Mouse (Mus musculus): Measurements from ENCODE around the gene Suv39h2. TPM values are rescaled to one million over a fixed set of nuclear protein-coding genes. Genes with fewer than 3 reads are reported as not detected.
A peak's percentile ranks its signal among the peaks of the same experiment; 100 is the strongest.

Gene Suv39h2
- polyA plus RNA-seq, 1 experiment from 2014 or later: 12.1 TPM

- peak; percentile 94 for ATAC-seq (ENCODE audit: low FRiP score)
- Histone ChIP-seq H3K27me3 (peaks cover 20% of the 10 kb centered on the region; the same call in 1 of the 2 replicates), H3K9me3 (no peaks in the 10 kb centered on the region), H3K27ac (no peak overlapping the region), H3K9ac (peak overlapping the region; percentile 65), H3K36me3 (no peaks in the 10 kb centered on the region), H3K4me1 (replicated peaks) (peaks cover 11% of the 10 kb centered on the region), H3K4me2 (peak overlapping the region; percentile 63), H3K4me3 (peak overlapping the region; percentile 56)
- 2% methylated on average over 38 of the region's 38 CpGs for WGBS
Measured at GRCm38 (mm10) chr2:3418883-3419431, 55.9 kb downstream of the Suv39h2 start.

GRCm38 (mm10) chr2:3415676-3416075, 59.2 kb downstream of the Suv39h2 start:
- no peak for ATAC-seq (ENCODE audit: low FRiP score)
- Histone ChIP-seq H3K4me3 (no peak overlapping the region), H3K4me2 (no peak overlapping the region), H3K36me3 (no peaks in the 10 kb centered on the region), H3K27ac (no peak overlapping the region), H3K9me3 (no peaks in the 10 kb centered on the region), H3K9ac (no peak overlapping the region), H3K27me3 (peaks cover 20% of the 10 kb centered on the region; the same call in 1 of the 2 replicates), H3K4me1 (replicated peaks) (peaks cover 6% of the 10 kb centered on the region; the same call in 1 of the 2 replicates)
- WGBS: 65% methylated on average over 1 of the region's 1 CpGs

GRCm38 (mm10) chr2:3414241-3414640, 60.6 kb downstream of the Suv39h2 start:
- 38% methylated on average over 4 of the region's 4 CpGs for WGBS
- no peak overlapping the region for H3K4me2 ChIP-seq

GRCm38 (mm10) chr2:3407756-3408155, 67.1 kb downstream of the Suv39h2 start:
- ATAC-seq (ENCODE audit: low FRiP score): no peak
- Histone ChIP-seq H3K4me1 (replicated peaks) (no peaks in the 10 kb centered on the region), H3K4me2 (no peak overlapping the region), H3K36me3 (no peaks in the 10 kb centered on the region), H3K27me3 (no peaks in the 10 kb centered on the region), H3K9ac (no peak overlapping the region), H3K27ac (no peak overlapping the region), H3K4me3 (no peak overlapping the region), H3K9me3 (no peaks in the 10 kb centered on the region)
- 84% methylated on average over 7 of the region's 7 CpGs for WGBS

More at GRCm38 (mm10) chr2:3414241-3414640, 60.6 kb downstream of the Suv39h2 start:
- no peak for ATAC-seq (ENCODE audit: low FRiP score)
- Histone ChIP-seq H3K36me3 (no peaks in the 10 kb centered on the region), H3K4me3 (no peak overlapping the region), H3K27me3 (peaks cover 20% of the 10 kb centered on the region; the same call in 1 of the 2 replicates), H3K9ac (no peak overlapping the region), H3K9me3 (no peaks in the 10 kb centered on the region), H3K27ac (no peak overlapping the region), H3K4me1 (replicated peaks) (peaks cover 6% of the 10 kb centered on the region; the same call in 1 of the 2 replicates)

GRCm38 (mm10) chr2:3405981-3406380, 68.8 kb downstream of the Suv39h2 start:
- Histone ChIP-seq H3K9ac (no peak overlapping the region), H3K4me3 (no peak overlapping the region), H3K4me1 (replicated peaks) (no peaks in the 10 kb centered on the region), H3K36me3 (no peaks in the 10 kb centered on the region), H3K4me2 (no peak overlapping the region), H3K27me3 (no peaks in the 10 kb centered on the region), H3K9me3 (no peaks in the 10 kb centered on the region), H3K27ac (no peak overlapping the region)
- WGBS: 78% methylated on average over 4 of the region's 4 CpGs
- ATAC-seq (ENCODE audit: low FRiP score): no peak

Other genes starting within 250 kb of the Suv39h2 start
- gene Nmt2, start 190.8 kb downstream of the Suv39h2 start, polyA plus RNA-seq (2015; fragmentation: Nextera tagmentation; extraction: Ambion mirVana): 97.7 and 102 TPM in 2 replicates
- gene Rpp38, start 142.4 kb downstream of the Suv39h2 start, polyA plus RNA-seq (2015; fragmentation: Nextera tagmentation; extraction: Ambion mirVana): 13.5 TPM in 2 replicates
- gene Acbd7, start 138.9 kb downstream of the Suv39h2 start, polyA plus RNA-seq (2015; fragmentation: Nextera tagmentation; extraction: Ambion mirVana): 2.5 and 3.1 TPM in 2 replicates
- not detected in 2 replicates for gene Olah, start 77.8 kb downstream of the Suv39h2 start, polyA plus RNA-seq (2015; fragmentation: Nextera tagmentation; extraction: Ambion mirVana)
- gene Meig1, start 52.4 kb downstream of the Suv39h2 start, polyA plus RNA-seq (2015; fragmentation: Nextera tagmentation; extraction: Ambion mirVana): 2.9 and 8.4 TPM in 2 replicates
- 9.0 and 9.4 TPM in 2 replicates for gene Dclre1c, start 50.9 kb downstream of the Suv39h2 start, polyA plus RNA-seq (2015; fragmentation: Nextera tagmentation; extraction: Ambion mirVana)
- 8.6 and 8.9 TPM in 2 replicates for gene Gm45902, start 37.8 kb upstream of the Suv39h2 start, polyA plus RNA-seq (2015; fragmentation: Nextera tagmentation; extraction: Ambion mirVana)
- 66.7 and 67.4 TPM in 2 replicates for gene Hspa14, start 37.8 kb upstream of the Suv39h2 start, polyA plus RNA-seq (2015; fragmentation: Nextera tagmentation; extraction: Ambion mirVana)
- gene Cdnf, start 38.0 kb upstream of the Suv39h2 start, polyA plus RNA-seq (2015; fragmentation: Nextera tagmentation; extraction: Ambion mirVana): 0.18 and 0.19 TPM in 2 replicates
- 36.2 and 37.5 TPM in 2 replicates for gene Fam107b, start 95.5 kb upstream of the Suv39h2 start, polyA plus RNA-seq (2015; fragmentation: Nextera tagmentation; extraction: Ambion mirVana)

All from hindbrain, embryonic 13.5 days (tissue).